Mouse (Mus musculus): ENCODE measurements at regions not wholly inside any gene's neighbourhood (a gene's known extent, or its start where the extent isn't known, plus 50 kb on each side); places are given as distances from the start of the nearest gene placed in this dataset.

GRCm38 (mm10) chr19:27087833-27088232 is 128.5 kb upstream of the Vldlr start:
- H3K4me3 ChIP-seq (replicated peaks; ENCODE audit: low read length), result no peak overlapping the region
- H3K9me3 ChIP-seq (ENCODE audit: low read length), result no peaks in the 10 kb centered on the region
- no peaks in the 10 kb centered on the region for H3K4me1 ChIP-seq (replicated peaks; ENCODE audit: low read depth, low read length)
- TF ChIP-seq NANOG (IDR thresholded peaks at IDR 0.05; ENCODE audit: borderline replicate concordance, low read length) (no peak), POU5F1 (IDR thresholded peaks at IDR 0.05; ENCODE audit: borderline replicate concordance, low read length) (no peak), CTCF (conservative IDR thresholded peaks at IDR 0.05; ENCODE audit: low read length) (no peak)
- no peaks in the 10 kb centered on the region for H3K27me3 ChIP-seq (ENCODE audit: insufficient read depth, low read length)
- no peaks in the 10 kb centered on the region for H3K36me3 ChIP-seq (ENCODE audit: insufficient read depth, low read length)

DNA sequence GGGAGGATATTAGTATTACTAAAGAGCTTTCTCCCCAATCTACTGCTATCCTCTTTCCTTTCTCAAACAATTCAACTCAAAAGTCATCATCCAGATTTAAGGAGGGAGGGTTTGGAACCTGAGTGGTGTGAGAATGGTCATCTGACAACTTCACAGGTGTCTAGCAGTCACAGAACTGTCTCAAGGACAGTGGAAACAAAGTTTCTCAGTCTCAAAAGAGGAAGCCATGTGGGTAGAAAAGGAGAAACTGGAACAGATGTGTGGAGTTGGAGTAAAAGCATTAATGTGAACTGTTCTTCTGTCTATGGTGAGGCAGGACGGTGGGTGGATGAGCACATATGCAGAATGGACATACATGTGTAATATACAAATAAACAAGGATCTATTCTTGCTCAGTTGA is 127.2 kb upstream of the Vldlr start:
- no peak for TF ChIP-seq POU5F1 (IDR thresholded peaks at IDR 0.05; ENCODE audit: borderline replicate concordance, low read length)
- TF ChIP-seq CTCF (conservative IDR thresholded peaks at IDR 0.05; ENCODE audit: low read length), result no peak
- TF ChIP-seq NANOG (IDR thresholded peaks at IDR 0.05; ENCODE audit: borderline replicate concordance, low read length), result no peak
- Histone ChIP-seq H3K27me3 (ENCODE audit: insufficient read depth, low read length) (no peaks in the 10 kb centered on the region), H3K9me3 (ENCODE audit: low read length) (no peaks in the 10 kb centered on the region)

GRCm38 (mm10) chr19:27091603-27092002 is 124.7 kb upstream of the Vldlr start:
- H3K36me3 ChIP-seq (ENCODE audit: insufficient read depth, low read length), result no peaks in the 10 kb centered on the region
- H3K4me3 ChIP-seq (replicated peaks; ENCODE audit: low read length), result no peak overlapping the region
- H3K27me3 ChIP-seq (ENCODE audit: insufficient read depth, low read length), result no peaks in the 10 kb centered on the region
- H3K4me1 ChIP-seq (replicated peaks; ENCODE audit: low read depth, low read length), result no peaks in the 10 kb centered on the region
- no peak for TF ChIP-seq CTCF (conservative IDR thresholded peaks at IDR 0.05; ENCODE audit: low read length)
- no peak for TF ChIP-seq POU5F1 (IDR thresholded peaks at IDR 0.05; ENCODE audit: borderline replicate concordance, low read length)
- TF ChIP-seq NANOG (IDR thresholded peaks at IDR 0.05; ENCODE audit: borderline replicate concordance, low read length), result no peak
- H3K9me3 ChIP-seq (ENCODE audit: low read length), result no peaks in the 10 kb centered on the region

More for the DNA sequence above, 127.2 kb upstream of the Vldlr start:
- Histone ChIP-seq H3K4me1 (replicated peaks; ENCODE audit: low read depth, low read length) (no peaks in the 10 kb centered on the region), H3K36me3 (ENCODE audit: insufficient read depth, low read length) (no peaks in the 10 kb centered on the region), H3K4me3 (replicated peaks; ENCODE audit: low read length) (no peak overlapping the region)

DNA sequence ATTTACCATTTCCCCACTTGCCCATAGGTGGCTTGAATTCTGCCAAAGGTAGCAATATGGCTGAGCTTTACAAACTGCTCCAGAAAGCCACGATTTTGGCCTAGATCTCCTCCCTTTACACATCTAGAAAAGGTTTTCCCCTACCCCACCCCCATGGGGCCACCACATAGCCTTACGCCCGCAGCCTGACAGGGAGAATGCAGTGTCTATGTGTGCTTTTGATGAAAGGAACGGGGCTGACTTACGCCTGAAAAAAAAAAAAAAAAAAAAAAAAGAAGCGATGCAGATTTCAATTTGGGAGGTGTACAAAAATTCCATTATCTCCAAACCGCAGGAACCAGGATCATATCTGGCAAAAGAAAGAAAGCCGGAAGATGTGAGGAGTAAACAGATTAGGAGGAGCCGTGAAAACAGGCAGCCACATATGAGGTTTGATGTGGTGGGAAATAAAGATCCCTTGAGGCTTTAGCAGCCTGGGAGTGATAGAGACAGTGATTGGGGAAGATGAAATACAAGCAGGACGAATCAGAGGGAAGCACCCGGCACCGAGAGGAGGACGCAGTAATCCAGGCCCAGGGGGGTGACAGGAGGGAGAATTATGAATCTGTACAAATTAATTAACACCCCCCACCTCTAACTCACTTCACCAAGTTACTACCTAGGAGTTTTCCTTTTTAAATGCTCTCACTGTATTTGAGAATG is 121.4 kb upstream of the Vldlr start:
- Histone ChIP-seq H3K9me3 (ENCODE audit: low read length) (no peaks in the 10 kb centered on the region), H3K4me3 (replicated peaks; ENCODE audit: low read length) (no peak overlapping the region), H3K36me3 (ENCODE audit: insufficient read depth, low read length) (no peaks in the 10 kb centered on the region), H3K4me1 (replicated peaks; ENCODE audit: low read depth, low read length) (no peaks in the 10 kb centered on the region), H3K27me3 (ENCODE audit: insufficient read depth, low read length) (no peaks in the 10 kb centered on the region)
- TF ChIP-seq POU5F1 (IDR thresholded peaks at IDR 0.05; ENCODE audit: borderline replicate concordance, low read length), result no peak
- no peak for TF ChIP-seq NANOG (IDR thresholded peaks at IDR 0.05; ENCODE audit: borderline replicate concordance, low read length)
- no peak for TF ChIP-seq CTCF (conservative IDR thresholded peaks at IDR 0.05; ENCODE audit: low read length)

- Histone ChIP-seq H3K27me3 (ENCODE audit: insufficient read depth, low read length) (no peaks in the 10 kb centered on the region), H3K4me3 (replicated peaks; ENCODE audit: low read length) (no peak overlapping the region), H3K9me3 (ENCODE audit: low read length) (no peaks in the 10 kb centered on the region), H3K4me1 (replicated peaks; ENCODE audit: low read depth, low read length) (no peaks in the 10 kb centered on the region), H3K36me3 (ENCODE audit: insufficient read depth, low read length) (no peaks in the 10 kb centered on the region)
- TF ChIP-seq NANOG (IDR thresholded peaks at IDR 0.05; ENCODE audit: borderline replicate concordance, low read length) (no peak), CTCF (conservative IDR thresholded peaks at IDR 0.05; ENCODE audit: low read length) (no peak), POU5F1 (IDR thresholded peaks at IDR 0.05; ENCODE audit: borderline replicate concordance, low read length) (no peak)
Observed at GRCm38 (mm10) chr19:27099921-27100320, 116.4 kb upstream of the Vldlr start.

GRCm38 (mm10) chr19:27110437-27110836 is 105.8 kb upstream of the Vldlr start:
- Histone ChIP-seq H3K9me3 (ENCODE audit: low read length) (no peaks in the 10 kb centered on the region), H3K36me3 (ENCODE audit: insufficient read depth, low read length) (no peaks in the 10 kb centered on the region), H3K4me3 (replicated peaks; ENCODE audit: low read length) (no peak overlapping the region), H3K27me3 (ENCODE audit: insufficient read depth, low read length) (no peaks in the 10 kb centered on the region), H3K4me1 (replicated peaks; ENCODE audit: low read depth, low read length) (no peaks in the 10 kb centered on the region)
- no peak for TF ChIP-seq NANOG (IDR thresholded peaks at IDR 0.05; ENCODE audit: borderline replicate concordance, low read length)
- no peak for TF ChIP-seq CTCF (conservative IDR thresholded peaks at IDR 0.05; ENCODE audit: low read length)
- TF ChIP-seq POU5F1 (IDR thresholded peaks at IDR 0.05; ENCODE audit: borderline replicate concordance, low read length), result no peak

DNA sequence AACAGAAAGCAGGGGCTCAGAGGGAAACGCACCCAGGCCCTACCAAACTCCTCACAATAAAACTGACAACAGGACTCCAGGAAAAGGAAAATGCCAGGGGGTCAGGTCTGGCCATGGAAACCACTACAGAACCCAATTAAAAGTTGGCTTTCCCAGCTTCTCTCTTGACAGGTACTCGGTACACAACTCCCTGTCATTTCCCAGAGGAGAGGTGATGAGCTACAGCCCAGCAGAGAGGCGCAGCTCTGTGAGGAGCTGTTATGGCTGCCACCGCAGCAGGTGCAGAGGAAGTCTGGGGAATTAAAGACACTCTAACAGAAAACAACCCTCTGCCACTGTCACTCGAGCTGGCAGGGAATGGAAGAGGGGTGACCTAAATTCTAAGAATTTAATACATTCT is 95.4 kb upstream of the Vldlr start:
- no peaks in the 10 kb centered on the region for H3K4me1 ChIP-seq (replicated peaks; ENCODE audit: low read depth, low read length)
- H3K36me3 ChIP-seq (ENCODE audit: insufficient read depth, low read length), result no peaks in the 10 kb centered on the region
- TF ChIP-seq NANOG (IDR thresholded peaks at IDR 0.05; ENCODE audit: borderline replicate concordance, low read length) (no peak), POU5F1 (IDR thresholded peaks at IDR 0.05; ENCODE audit: borderline replicate concordance, low read length) (no peak), CTCF (conservative IDR thresholded peaks at IDR 0.05; ENCODE audit: low read length) (no peak)
- no peaks in the 10 kb centered on the region for H3K9me3 ChIP-seq (ENCODE audit: low read length)
- H3K4me3 ChIP-seq (replicated peaks; ENCODE audit: low read length), result no peak overlapping the region
- peaks cover 3% of the 10 kb centered on the region; the same call in 1 of the 2 replicates for H3K27me3 ChIP-seq (ENCODE audit: insufficient read depth, low read length)

DNA sequence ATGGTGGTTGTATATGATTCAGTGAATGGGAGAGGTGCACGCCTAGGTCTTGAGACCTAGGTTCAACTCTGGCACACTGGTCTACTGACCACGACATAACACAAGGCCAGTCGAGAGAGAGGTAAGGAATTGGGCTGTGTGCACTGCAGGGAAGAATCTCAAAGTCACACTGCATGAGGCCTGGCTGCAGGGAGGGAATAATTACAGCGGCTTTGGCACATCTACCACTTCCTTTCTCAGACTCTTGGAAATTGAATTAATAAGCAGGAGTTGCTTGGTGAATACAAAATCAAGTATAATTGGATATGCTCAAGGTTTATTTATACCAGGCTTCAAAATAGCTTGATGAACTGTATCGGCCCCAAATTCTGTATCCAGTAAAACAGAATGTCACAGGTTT is 93.9 kb upstream of the Vldlr start:
- H3K27me3 ChIP-seq (ENCODE audit: insufficient read depth, low read length), result peaks cover 3% of the 10 kb centered on the region; the same call in 1 of the 2 replicates
- H3K9me3 ChIP-seq (ENCODE audit: low read length), result no peaks in the 10 kb centered on the region
- no peaks in the 10 kb centered on the region for H3K4me1 ChIP-seq (replicated peaks; ENCODE audit: low read depth, low read length)
- no peak overlapping the region for H3K4me3 ChIP-seq (replicated peaks; ENCODE audit: low read length)
- TF ChIP-seq POU5F1 (IDR thresholded peaks at IDR 0.05; ENCODE audit: borderline replicate concordance, low read length), result no peak
- TF ChIP-seq NANOG (IDR thresholded peaks at IDR 0.05; ENCODE audit: borderline replicate concordance, low read length), result no peak
- no peak for TF ChIP-seq CTCF (conservative IDR thresholded peaks at IDR 0.05; ENCODE audit: low read length)
- no peaks in the 10 kb centered on the region for H3K36me3 ChIP-seq (ENCODE audit: insufficient read depth, low read length)

GRCm38 (mm10) chr19:27123334-27123733 is 93.0 kb upstream of the Vldlr start:
- Histone ChIP-seq H3K36me3 (ENCODE audit: insufficient read depth, low read length) (no peaks in the 10 kb centered on the region), H3K9me3 (ENCODE audit: low read length) (no peaks in the 10 kb centered on the region), H3K4me1 (replicated peaks; ENCODE audit: low read depth, low read length) (no peaks in the 10 kb centered on the region), H3K4me3 (replicated peaks; ENCODE audit: low read length) (no peak overlapping the region), H3K27me3 (ENCODE audit: insufficient read depth, low read length) (peaks cover 3% of the 10 kb centered on the region; the same call in 1 of the 2 replicates)
- TF ChIP-seq NANOG (IDR thresholded peaks at IDR 0.05; ENCODE audit: borderline replicate concordance, low read length) (no peak), CTCF (conservative IDR thresholded peaks at IDR 0.05; ENCODE audit: low read length) (no peak), POU5F1 (IDR thresholded peaks at IDR 0.05; ENCODE audit: borderline replicate concordance, low read length) (no peak)

All from E14TG2a.4 (cell line).